Comparison of ENCODE assay signal across 7 mouse cellular contexts in genomic region chr12:101026518-101026917, GRCm38 (mm10). TPM values are rescaled to one million over a fixed set of nuclear protein-coding genes. Genes with fewer than 3 reads are reported as not detected.
DNase-seq lines count a peak whose midpoint lies in the region; ATAC-seq lines count a peak whose summit lies in the region.

No protein-coding gene starts in this region.

- H3K9ac ChIP-seq in neural tube, embryonic 11.5 days (ENCODE audit: low read length), result no peak overlapping the region
- H3K9ac ChIP-seq in forebrain, embryonic 15.5 days (replicated peaks), result peak overlapping the region; percentile 81
- peak overlapping the region; percentile 42 for H3K9ac ChIP-seq in neural tube, embryonic 15.5 days (replicated peaks)

- DNase-seq in neural tube, embryonic 11.5 days (ENCODE audit: low spot score), result no peak
- DNase-seq in neural tube, embryonic 10.5 days (ENCODE audit: extremely low spot score, low spot score), result no peak
- peak; percentile 63 for DNase-seq in liver
- no peak for DNase-seq in cerebellum, postnatal 36 days
- no peak for DNase-seq in urinary bladder, adult 2 months (ENCODE audit: low spot score)

- H3K4me3 ChIP-seq in neural tube, embryonic 11.5 days (ENCODE audit: low read depth, low read length), result peak overlapping the region; percentile 79
- peak overlapping the region; percentile 70 for H3K4me3 ChIP-seq in forebrain, embryonic 15.5 days
- H3K4me3 ChIP-seq in neural tube, embryonic 15.5 days (replicated peaks), result peak overlapping the region; percentile 64

- H3K4me2 ChIP-seq in neural tube, embryonic 11.5 days (ENCODE audit: low read depth), result peak overlapping the region; percentile 89
- peak overlapping the region; percentile 80 for H3K4me2 ChIP-seq in forebrain, embryonic 15.5 days (replicated peaks)
- peak overlapping the region; percentile 91 for H3K4me2 ChIP-seq in neural tube, embryonic 15.5 days

- H3K27me3 ChIP-seq in neural tube, embryonic 11.5 days (ENCODE audit: control insufficient read depth, insufficient read depth, low read length), result no peaks in the 10 kb centered on the region
- no peaks in the 10 kb centered on the region for H3K27me3 ChIP-seq in forebrain, embryonic 15.5 days
- no peaks in the 10 kb centered on the region for H3K27me3 ChIP-seq in neural tube, embryonic 15.5 days (replicated peaks)

- H3K4me1 ChIP-seq in neural tube, embryonic 11.5 days (ENCODE audit: control insufficient read depth, insufficient read depth, low read length), result peaks cover 14% of the 10 kb centered on the region
- peaks cover 53% of the 10 kb centered on the region for H3K4me1 ChIP-seq in forebrain, embryonic 15.5 days
- peaks cover 53% of the 10 kb centered on the region for H3K4me1 ChIP-seq in neural tube, embryonic 15.5 days

- WGBS in neural tube, embryonic 11.5 days, result 56% methylated on average over 7 of the region's 7 CpGs
- 30% methylated on average over 7 of the region's 7 CpGs for WGBS in forebrain, embryonic 15.5 days
- WGBS in neural tube, embryonic 15.5 days, result 25% methylated on average over 7 of the region's 7 CpGs

- no peak overlapping the region for H3K27ac ChIP-seq in neural tube, embryonic 11.5 days (ENCODE audit: low read depth, low read length)
- 0 out of 2 replicates have a peak overlapping the region, but pooled peaks have one; percentile 60 for H3K27ac ChIP-seq in forebrain, embryonic 15.5 days (replicated peaks)
- H3K27ac ChIP-seq in neural tube, embryonic 15.5 days (replicated peaks), result no peak overlapping the region

- no peak for ATAC-seq in neural tube, embryonic 11.5 days (ENCODE audit: insufficient read depth, low FRiP score, low TSS enrichment)
- ATAC-seq in forebrain, embryonic 15.5 days (replicated peaks), result no peak
- ATAC-seq in neural tube, embryonic 15.5 days (ENCODE audit: low FRiP score), result no peak

- H3K9me3 ChIP-seq in neural tube, embryonic 11.5 days (ENCODE audit: control insufficient read depth, low read length), result no peaks in the 10 kb centered on the region
- no peaks in the 10 kb centered on the region for H3K9me3 ChIP-seq in forebrain, embryonic 15.5 days
- H3K9me3 ChIP-seq in neural tube, embryonic 15.5 days (replicated peaks), result no peaks in the 10 kb centered on the region

- H3K36me3 ChIP-seq in neural tube, embryonic 11.5 days (ENCODE audit: control insufficient read depth, insufficient read depth, low read length), result no peaks in the 10 kb centered on the region
- H3K36me3 ChIP-seq in forebrain, embryonic 15.5 days, result 0 out of 2 replicates have a peak, but pooled peaks cover 7% of the 10 kb centered on the region
- no peaks in the 10 kb centered on the region for H3K36me3 ChIP-seq in neural tube, embryonic 15.5 days

RNA-seq across cellular contexts. Expression of gene Ccdc88c, which starts 2.3 kb away (rescaled TPM):
- polyA plus RNA-seq in neural tube, embryonic 11.5 days (2014; fragmentation: Nextera tagmentation; extraction: Ambion mirVana), result 11.8 and 12.9 TPM in 2 replicates
- 18.3 and 20.3 TPM in 2 replicates for polyA plus RNA-seq in forebrain, embryonic 15.5 days (2015; fragmentation: Nextera tagmentation; extraction: Ambion mirVana)
- polyA plus RNA-seq in neural tube, embryonic 15.5 days (2015; fragmentation: Nextera tagmentation; extraction: Ambion mirVana), result 9.6 and 10.1 TPM in 2 replicates
- 14.3 and 23.3 TPM in 2 replicates for polyA plus RNA-seq in urinary bladder, adult 2 months (2012; rRNA removed)

RNA-seq across cellular contexts. Expression of gene Ppp4r3a, which starts 57.0 kb away (rescaled TPM):
- polyA plus RNA-seq in neural tube, embryonic 11.5 days (2014; fragmentation: Nextera tagmentation; extraction: Ambion mirVana), result 61.9 and 64.6 TPM in 2 replicates
- polyA plus RNA-seq in forebrain, embryonic 15.5 days (2015; fragmentation: Nextera tagmentation; extraction: Ambion mirVana), result 36.4 and 38.5 TPM in 2 replicates
- polyA plus RNA-seq in neural tube, embryonic 15.5 days (2015; fragmentation: Nextera tagmentation; extraction: Ambion mirVana), result 23.3 and 26.2 TPM in 2 replicates
- polyA plus RNA-seq in urinary bladder, adult 2 months (2012; rRNA removed), result 31.2 and 33.4 TPM in 2 replicates
